Mouse (Mus musculus) CD4-positive, CD25-positive, alpha-beta regulatory T cell, adult 2 months (primary cell): ENCODE measurements around the gene Lgr5.

Experiments
- DNase-seq: peaks from one replicate; pipeline ENCODE4 v3.0.0-alpha.2; 2012; ENCODE audit warnings: low read depth, low spot score

The Lgr5 gene

DNA sequence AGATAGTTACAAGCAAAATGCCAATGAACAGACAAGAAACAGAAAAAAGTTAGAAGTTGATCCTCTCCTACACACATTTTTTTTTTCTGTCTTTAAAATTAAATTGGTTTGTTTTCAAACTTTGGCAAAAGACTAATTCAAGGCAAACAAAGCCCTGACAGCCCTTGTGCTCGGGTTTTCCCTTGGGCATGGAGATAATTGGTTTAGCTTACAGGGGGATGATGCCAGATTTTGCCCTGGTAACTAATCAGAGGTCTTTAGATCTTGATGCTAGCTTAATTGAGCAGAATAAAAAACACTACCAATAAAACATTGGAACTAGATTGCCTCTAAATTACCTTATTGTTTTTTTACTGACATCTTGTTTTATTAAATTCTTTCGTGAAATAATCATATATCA lies 162.2 kb downstream of the Lgr5 start:
- DNase-seq: no peak

DNA sequence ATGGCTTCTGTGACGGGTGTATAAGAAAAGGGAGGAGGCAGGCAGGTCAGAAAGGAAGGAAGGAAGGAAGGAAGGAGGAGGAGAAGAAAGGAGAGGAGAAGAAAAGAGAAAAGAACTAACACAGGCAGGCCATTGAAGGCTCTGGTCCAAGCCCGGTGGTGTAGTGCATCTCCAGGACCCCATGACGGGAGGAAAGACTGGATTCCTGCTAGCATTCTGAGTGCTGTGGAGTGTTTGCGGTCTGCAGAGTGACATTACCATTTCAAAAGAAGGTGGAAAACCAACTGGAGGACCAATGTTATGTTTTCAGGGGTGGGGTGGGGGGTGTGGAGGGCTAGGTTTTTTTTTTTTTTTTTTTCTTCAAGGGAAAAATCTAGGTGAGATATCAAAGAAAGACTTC lies 165.6 kb downstream of the Lgr5 start:
- DNase-seq: no peak

- DNase-seq: peak; percentile 14
These were observed 173.5 kb downstream of the Lgr5 start for GRCm38 (mm10) chr10:115414056-115414455.

GRCm38 (mm10) chr10:115413496-115413895 lies 174.1 kb downstream of the Lgr5 start:
- DNase-seq: peak; percentile 20

GRCm38 (mm10) chr10:115406393-115406792 lies 181.2 kb downstream of the Lgr5 start:
- peak; percentile 81 for DNase-seq
